Mouse (Mus musculus): ENCODE results near the gene Skil. TPM values are rescaled to one million over a fixed set of nuclear protein-coding genes. Genes with fewer than 3 reads are reported as not detected.

Gene Skil
- polyA plus RNA-seq, 1 experiment from 2014 or later: 60.1 TPM

DNA sequence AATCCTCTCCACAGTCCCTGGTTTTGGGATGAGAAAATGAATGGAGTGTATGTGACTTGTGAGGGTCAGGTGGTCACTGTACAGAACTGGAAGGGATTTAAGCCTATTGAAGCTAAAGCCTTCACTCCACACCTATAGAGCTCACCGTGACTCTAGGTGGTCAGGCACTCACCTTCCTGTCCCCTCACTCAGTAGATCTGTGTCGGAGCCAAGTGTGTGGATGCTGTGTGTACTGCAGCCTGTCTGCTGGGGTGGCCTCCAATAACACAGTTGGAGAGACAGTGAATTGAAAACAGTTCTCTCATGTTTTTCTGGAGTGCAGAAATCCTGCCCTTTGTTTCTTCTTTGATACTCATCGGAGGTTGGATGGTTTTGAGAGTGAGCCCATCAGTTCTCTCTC lies 70.9 kb downstream of the Skil start:
- DNase-seq (ENCODE audit: low spot score): no peak
- H3K4me3 ChIP-seq (ENCODE audit: low read depth, low read length): no peak overlapping the region
- H3K4me1 ChIP-seq (ENCODE audit: control insufficient read depth, insufficient read depth, low read length): no peaks in the 10 kb centered on the region
- H3K9ac ChIP-seq (ENCODE audit: low read length): no peak overlapping the region
- H3K27me3 ChIP-seq (ENCODE audit: control insufficient read depth, insufficient read depth, low read length): no peaks in the 10 kb centered on the region
- no peaks in the 10 kb centered on the region for H3K36me3 ChIP-seq (ENCODE audit: control insufficient read depth, insufficient read depth, low read length)
- ATAC-seq (ENCODE audit: insufficient read depth, low FRiP score, low TSS enrichment): no peak
- no peak overlapping the region for H3K4me2 ChIP-seq (ENCODE audit: low read depth)
- no peak overlapping the region for H3K27ac ChIP-seq (ENCODE audit: low read depth, low read length)
- H3K9me3 ChIP-seq (ENCODE audit: control insufficient read depth, low read length): no peaks in the 10 kb centered on the region
- 80% methylated on average over 3 of the region's 3 CpGs for WGBS

DNA sequence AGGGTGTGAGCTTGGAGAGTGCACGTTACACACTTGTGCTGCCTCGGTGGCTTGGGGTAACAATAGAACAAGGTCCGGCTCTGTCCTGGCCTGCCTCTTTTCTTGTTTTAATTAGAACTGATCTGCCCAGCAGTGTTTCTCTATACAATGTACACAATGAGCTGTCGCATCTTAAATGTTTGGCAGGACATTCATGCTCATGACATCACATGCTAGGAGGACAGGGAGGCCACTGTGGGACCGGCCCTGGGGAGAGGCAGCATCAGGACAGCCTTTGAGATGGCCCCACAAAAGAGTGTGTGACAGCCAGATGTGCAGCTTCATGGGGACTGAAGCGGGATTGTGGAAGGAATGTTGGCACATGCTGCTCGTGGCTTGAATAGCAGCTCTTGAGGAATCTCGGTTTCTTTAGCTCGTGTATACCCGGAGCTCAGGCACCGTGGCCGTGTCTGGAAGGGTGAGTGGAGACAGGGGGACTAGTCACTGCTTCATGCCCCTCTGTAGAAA lies 71.6 kb downstream of the Skil start:
- 63% methylated on average over 12 of the region's 12 CpGs for WGBS
- no peak for DNase-seq (ENCODE audit: low spot score)
- no peak overlapping the region for H3K4me3 ChIP-seq (ENCODE audit: low read depth, low read length)
- no peak overlapping the region for H3K27ac ChIP-seq (ENCODE audit: low read depth, low read length)
- H3K9me3 ChIP-seq (ENCODE audit: control insufficient read depth, low read length): no peaks in the 10 kb centered on the region
- no peak overlapping the region for H3K9ac ChIP-seq (ENCODE audit: low read length)
- H3K36me3 ChIP-seq (ENCODE audit: control insufficient read depth, insufficient read depth, low read length): no peaks in the 10 kb centered on the region
- no peak overlapping the region for H3K4me2 ChIP-seq (ENCODE audit: low read depth)
- H3K4me1 ChIP-seq (ENCODE audit: control insufficient read depth, insufficient read depth, low read length): no peaks in the 10 kb centered on the region
- ATAC-seq (ENCODE audit: insufficient read depth, low FRiP score, low TSS enrichment): no peak; the same call in 1 of the 2 replicates
- H3K27me3 ChIP-seq (ENCODE audit: control insufficient read depth, insufficient read depth, low read length): no peaks in the 10 kb centered on the region

Other genes starting within 250 kb of the Skil start
- gene Gpr160, start 239.1 kb upstream of the Skil start, polyA plus RNA-seq (2014; fragmentation: Nextera tagmentation; extraction: Ambion mirVana): 0.76 and 1.9 TPM in 2 replicates
- 5.2 and 5.6 TPM in 2 replicates for gene Phc3, start 125.6 kb upstream of the Skil start, polyA plus RNA-seq (2014; fragmentation: Nextera tagmentation; extraction: Ambion mirVana)
- 44.7 and 47.8 TPM in 2 replicates for gene Prkci, start 99.3 kb upstream of the Skil start, polyA plus RNA-seq (2014; fragmentation: Nextera tagmentation; extraction: Ambion mirVana)
- gene Cldn11, start 54.9 kb downstream of the Skil start, polyA plus RNA-seq (2014; fragmentation: Nextera tagmentation; extraction: Ambion mirVana): 19.0 and 20.9 TPM in 2 replicates
- 1.2 and 1.5 TPM in 2 replicates for gene Slc7a14, start 215.3 kb downstream of the Skil start, polyA plus RNA-seq (2014; fragmentation: Nextera tagmentation; extraction: Ambion mirVana)